Mouse (Mus musculus): ENCODE data around the gene Tnfsf11. TPM values are rescaled to one million over a fixed set of nuclear protein-coding genes. Genes with fewer than 3 reads are reported as not detected.

The Tnfsf11 gene
- under 1 TPM in 1 of 2 experiments, not detected in 1; 0.41 TPM for total RNA-seq (2021)
- long read RNA-seq, experiment 1 = 0 reads
- long read RNA-seq, experiment 2 = 0 reads

GRCm38 (mm10) chr14:78307286-78308237 is at the start of gene Tnfsf11:
TSS of gene Tnfsf11 (minus strand) at chr14:78308043.
- peak; percentile 20 for DNase-seq

- DNase-seq = no peak
Measured at GRCm38 (mm10) chr14:78356764-78357163, 48.9 kb upstream of the Tnfsf11 start.

GRCm38 (mm10) chr14:78355381-78355780 is 47.5 kb upstream of the Tnfsf11 start:
- DNase-seq = no peak

- no peak for DNase-seq
Measured at GRCm38 (mm10) chr14:78352865-78353264, 45.0 kb upstream of the Tnfsf11 start.

- DNase-seq = no peak
Measured at GRCm38 (mm10) chr14:78351544-78351943, 43.7 kb upstream of the Tnfsf11 start.

- no peak for DNase-seq
Measured at GRCm38 (mm10) chr14:78347715-78348114, 39.9 kb upstream of the Tnfsf11 start.

GRCm38 (mm10) chr14:78343007-78343406 is 35.2 kb upstream of the Tnfsf11 start:
- no peak for DNase-seq

GRCm38 (mm10) chr14:78342146-78342545 is 34.3 kb upstream of the Tnfsf11 start:
- DNase-seq = no peak

GRCm38 (mm10) chr14:78333341-78333740 is 25.5 kb upstream of the Tnfsf11 start:
- no peak for DNase-seq

GRCm38 (mm10) chr14:78331368-78331767 is 23.5 kb upstream of the Tnfsf11 start:
- no peak for DNase-seq

GRCm38 (mm10) chr14:78330576-78331300 is 22.9 kb upstream of the Tnfsf11 start:
- no peak for DNase-seq

GRCm38 (mm10) chr14:78329765-78330451 is 22.1 kb upstream of the Tnfsf11 start:
- DNase-seq = no peak

GRCm38 (mm10) chr14:78323356-78323755 is 15.5 kb upstream of the Tnfsf11 start:
- no peak for DNase-seq

GRCm38 (mm10) chr14:78322916-78323315 is 15.1 kb upstream of the Tnfsf11 start:
- no peak for DNase-seq

- DNase-seq = no peak
Measured at GRCm38 (mm10) chr14:78320248-78320647, 12.4 kb upstream of the Tnfsf11 start.

GRCm38 (mm10) chr14:78319580-78319979 is 11.7 kb upstream of the Tnfsf11 start:
- no peak for DNase-seq

- DNase-seq = no peak
Measured at GRCm38 (mm10) chr14:78319000-78319399, 11.2 kb upstream of the Tnfsf11 start.

- DNase-seq = no peak
Measured at GRCm38 (mm10) chr14:78317623-78318022, 9.8 kb upstream of the Tnfsf11 start.

GRCm38 (mm10) chr14:78300914-78301313 is 6.9 kb downstream of the Tnfsf11 start:
- no peak for DNase-seq

- no peak for DNase-seq
Measured at GRCm38 (mm10) chr14:78292687-78293086, 15.2 kb downstream of the Tnfsf11 start.

GRCm38 (mm10) chr14:78289912-78290523 is 17.8 kb downstream of the Tnfsf11 start:
- no peak for DNase-seq

- DNase-seq = no peak
Measured at GRCm38 (mm10) chr14:78288903-78289302, 18.9 kb downstream of the Tnfsf11 start.

Measured in gastrocnemius, postnatal 10 days (tissue).